Mouse (Mus musculus): Measurements from ENCODE around the gene Lpp. TPM values are rescaled to one million over a fixed set of nuclear protein-coding genes. Genes with fewer than 3 reads are reported as not detected.

Lpp gene
- total and polyA plus RNA-seq, 3 experiments, result 0.64 to 1.2 (median 0.68) TPM

GRCm38 (mm10) chr16:24396504-24396903 is 3.2 kb downstream of the Lpp start:
- Histone ChIP-seq H3K9ac (ENCODE audit: insufficient read depth, low read depth) (no peak overlapping the region), H3K27ac (ENCODE audit: insufficient read depth, low read depth) (no peak overlapping the region), H3K9me3 (replicated peaks; ENCODE audit: low read length) (no peaks in the 10 kb centered on the region), H3K4me1 (ENCODE audit: control insufficient read depth in 1 of 2, insufficient read depth in 2 of 2) (peaks cover 0 to 15% of the 10 kb centered on the region in 2 experiments; a peak in 2 of 4 replicates), H3K36me3 (replicated peaks in 1 of 2; ENCODE audit: control insufficient read depth in 1 of 2, insufficient read depth in 1 of 2, low read length in 1 of 2) (no peaks in the 10 kb centered on the region), H3K4me2 (ENCODE audit: insufficient read depth, low read depth, poor library complexity, severe bottlenecking) (no peak overlapping the region), H3K79me2 (replicated peaks; ENCODE audit: control insufficient read depth, extremely low read depth, insufficient read depth, poor library complexity, severe bottlenecking) (no peaks in the 10 kb centered on the region), H3K27me3 (replicated peaks) (peaks cover 1% of the 10 kb centered on the region), H3K4me3 (replicated peaks in 1 of 3; ENCODE audit: low read depth in 2 of 3, low read length in 2 of 3, poor library complexity in 1 of 3) (no peak overlapping the region)
- no peak for DNase-seq (ENCODE audit: extremely low read depth)
- dilution Hi-C loops (cut with MboI; ENCODE audit: extremely low pct_ligation_motif_present, extremely low pct_unique_long_range_greater_than_20kb, low sequenced_read_pairs), result no loop called here
- no peak for TF ChIP-seq SIN3A (IDR thresholded peaks at IDR 0.05; ENCODE audit: low read length)
- no peak for TF ChIP-seq USF1 (IDR thresholded peaks at IDR 0.05; ENCODE audit: low read depth, low read length)
- TF ChIP-seq JUND (conservative IDR thresholded peaks at IDR 0.05; ENCODE audit: low read depth, low read length), result no peak
- TF ChIP-seq CHD1 (IDR thresholded peaks at IDR 0.05; ENCODE audit: low read depth, low read length), result no peak
- TF ChIP-seq MEF2A (IDR thresholded peaks at IDR 0.05; ENCODE audit: borderline replicate concordance, low read depth, low read length), result no peak
- no peak for TF ChIP-seq EP300 (IDR thresholded peaks at IDR 0.05; ENCODE audit: low read length)
- no peak for TF ChIP-seq MAZ (IDR thresholded peaks at IDR 0.05; ENCODE audit: low read depth, low read length)
- no peak for TF ChIP-seq POLR2A (IDR thresholded peaks at IDR 0.05; ENCODE audit: low read depth, low read length)
- no peak for TF ChIP-seq NRF1 (IDR thresholded peaks at IDR 0.05; ENCODE audit: low read depth, low read length)
- TF ChIP-seq RCOR1 (conservative IDR thresholded peaks at IDR 0.05; ENCODE audit: low read depth, low read length), result no peak
- no peak for TF ChIP-seq GABPA (IDR thresholded peaks at IDR 0.05; ENCODE audit: insufficient replicate concordance, low read depth, low read length)
- no peak for TF ChIP-seq TCF12 (IDR thresholded peaks at IDR 0.05; ENCODE audit: low read depth, low read length)
- no peak for TF ChIP-seq SMC3 (IDR thresholded peaks at IDR 0.05; ENCODE audit: low read depth, low read length)
- TF ChIP-seq E2F4 (IDR thresholded peaks at IDR 0.05; ENCODE audit: insufficient replicate concordance, low read depth, low read length), result no peak
- TF ChIP-seq UBTF (IDR thresholded peaks at IDR 0.05; ENCODE audit: low read depth, low read length), result no peak
- no peak for TF ChIP-seq MAFK (IDR thresholded peaks at IDR 0.05; ENCODE audit: insufficient replicate concordance, low read length)
- no peak for TF ChIP-seq TBP (conservative IDR thresholded peaks at IDR 0.05; ENCODE audit: low read depth, low read length)
- no peak for TF ChIP-seq CTCF (conservative IDR thresholded peaks at IDR 0.05 in 1 of 2, IDR thresholded peaks at IDR 0.05 in 1 of 2; ENCODE audit: low read depth in 2 of 2, low read length in 2 of 2)
- no peak for TF ChIP-seq CHD2 (IDR thresholded peaks at IDR 0.05; ENCODE audit: low read length)
- in situ Hi-C loops (cut with MboI; ENCODE audit: low pct_ligation_motif_present, low pct_unique_long_range_greater_than_20kb, low sequenced_read_pairs), result loop anchor here (25.0 kb wide), 1 partner anchor 666 kb away; no protein-coding TSS in a partner anchor

GRCm38 (mm10) chr16:24398476-24398875 is 5.2 kb downstream of the Lpp start:
- Histone ChIP-seq H3K27me3 (replicated peaks) (no peaks in the 10 kb centered on the region), H3K4me1 (ENCODE audit: control insufficient read depth in 1 of 2, insufficient read depth in 2 of 2) (peaks cover 0 to 10% of the 10 kb centered on the region in 2 experiments; a peak in 2 of 4 replicates), H3K4me3 (replicated peaks in 1 of 3; ENCODE audit: low read depth in 2 of 3, low read length in 2 of 3, poor library complexity in 1 of 3) (no peak overlapping the region), H3K27ac (ENCODE audit: insufficient read depth, low read depth) (no peak overlapping the region), H3K36me3 (replicated peaks in 1 of 2; ENCODE audit: control insufficient read depth in 1 of 2, insufficient read depth in 1 of 2, low read length in 1 of 2) (no peaks in the 10 kb centered on the region), H3K79me2 (replicated peaks; ENCODE audit: control insufficient read depth, extremely low read depth, insufficient read depth, poor library complexity, severe bottlenecking) (no peaks in the 10 kb centered on the region), H3K9me3 (replicated peaks; ENCODE audit: low read length) (no peaks in the 10 kb centered on the region), H3K4me2 (ENCODE audit: insufficient read depth, low read depth, poor library complexity, severe bottlenecking) (no peak overlapping the region), H3K9ac (ENCODE audit: insufficient read depth, low read depth) (no peak overlapping the region)
- dilution Hi-C loops (cut with MboI; ENCODE audit: extremely low pct_ligation_motif_present, extremely low pct_unique_long_range_greater_than_20kb, low sequenced_read_pairs), result no loop called here
- in situ Hi-C loops (cut with MboI; ENCODE audit: low pct_ligation_motif_present, low pct_unique_long_range_greater_than_20kb, low sequenced_read_pairs), result loop anchor here (25.0 kb wide), 1 partner anchor 664 kb away; no protein-coding TSS in a partner anchor
- TF ChIP-seq ZC3H11A (IDR thresholded peaks at IDR 0.05; ENCODE audit: low read depth, low read length) (no peak), POLR2A (IDR thresholded peaks at IDR 0.05; ENCODE audit: low read depth, low read length) (no peak), IRF4 (IDR thresholded peaks at IDR 0.05; ENCODE audit: low read depth, low read length) (no peak), POLR2AphosphoS2 (IDR thresholded peaks at IDR 0.05; ENCODE audit: low read depth, low read length) (no peak), MAZ (IDR thresholded peaks at IDR 0.05; ENCODE audit: low read depth, low read length) (no peak), PAX5 (IDR thresholded peaks at IDR 0.05; ENCODE audit: low read length) (no peak), MAFK (IDR thresholded peaks at IDR 0.05; ENCODE audit: insufficient replicate concordance, low read length) (no peak), SIN3A (IDR thresholded peaks at IDR 0.05; ENCODE audit: low read length) (no peak), ETS1 (conservative IDR thresholded peaks at IDR 0.05; ENCODE audit: low read depth, low read length) (no peak), RAD21 (IDR thresholded peaks at IDR 0.05; ENCODE audit: low read depth, low read length) (no peak), BHLHE40 (IDR thresholded peaks at IDR 0.05; ENCODE audit: low read depth, low read length) (no peak), TBP (conservative IDR thresholded peaks at IDR 0.05; ENCODE audit: low read depth, low read length) (no peak), NELFE (IDR thresholded peaks at IDR 0.05; ENCODE audit: low read depth, low read length) (no peak), ZNF384 (IDR thresholded peaks at IDR 0.05; ENCODE audit: low read depth, low read length) (no peak), ZKSCAN1 (IDR thresholded peaks at IDR 0.05; ENCODE audit: borderline replicate concordance, low read depth, low read length) (no peak)
- DNase-seq (ENCODE audit: extremely low read depth), result no peak

Data from CH12.LX (cell line).